Mouse (Mus musculus): ENCODE results near the gene Naa35.

The Naa35 gene

DNA sequence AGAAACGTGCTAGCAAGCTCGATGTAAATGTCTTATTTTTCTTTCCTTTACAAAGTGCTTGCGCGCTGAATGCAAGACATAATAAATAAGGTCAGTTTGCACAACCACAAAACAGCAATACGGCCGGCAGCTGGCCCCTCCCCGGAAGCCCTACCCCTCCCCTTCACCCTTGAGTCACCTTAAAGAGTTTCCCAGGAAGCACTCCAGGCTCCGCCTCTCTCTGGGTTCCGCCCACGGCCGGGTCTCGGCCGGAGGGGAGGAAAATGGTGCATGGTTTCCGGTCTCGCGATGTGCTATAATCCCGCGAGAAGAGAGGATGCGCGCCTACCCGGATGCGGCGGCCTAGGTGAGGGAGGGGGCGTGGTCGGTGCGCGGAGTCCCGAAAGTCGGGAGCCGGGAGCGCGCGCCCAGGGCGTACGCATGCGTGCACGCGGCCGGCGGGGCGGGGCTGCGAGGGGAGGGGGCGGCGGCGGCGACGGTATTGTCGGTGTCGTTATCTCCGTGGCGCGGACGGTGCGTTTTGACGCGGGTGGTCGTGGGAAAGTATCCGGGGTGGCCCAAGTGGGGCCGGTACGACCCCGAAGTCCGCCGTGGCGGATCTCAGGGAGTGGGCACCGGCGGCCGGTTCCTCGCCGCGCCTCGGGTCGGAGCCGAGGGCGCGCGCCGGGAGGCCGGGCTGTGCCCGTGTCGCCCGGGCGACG, at the start of gene Naa35, which contains the start of gene Agtpbp1:
Gene Naa35, plus strand, starts transcription at position 313 of the 701 bp plus-strand sequence.
Gene Agtpbp1, minus strand, starts transcription at position 281 of the 701 bp plus-strand sequence.
- peak; percentile 100 for DNase-seq (ENCODE audit: low read depth)

- no peak for DNase-seq (ENCODE audit: low read depth)
Observed at GRCm38 (mm10) chr13:59535746-59536145, 49.3 kb upstream of the Naa35 start.

- no peak for DNase-seq (ENCODE audit: low read depth)
Observed at GRCm38 (mm10) chr13:59536631-59537030, 48.4 kb upstream of the Naa35 start.

DNA sequence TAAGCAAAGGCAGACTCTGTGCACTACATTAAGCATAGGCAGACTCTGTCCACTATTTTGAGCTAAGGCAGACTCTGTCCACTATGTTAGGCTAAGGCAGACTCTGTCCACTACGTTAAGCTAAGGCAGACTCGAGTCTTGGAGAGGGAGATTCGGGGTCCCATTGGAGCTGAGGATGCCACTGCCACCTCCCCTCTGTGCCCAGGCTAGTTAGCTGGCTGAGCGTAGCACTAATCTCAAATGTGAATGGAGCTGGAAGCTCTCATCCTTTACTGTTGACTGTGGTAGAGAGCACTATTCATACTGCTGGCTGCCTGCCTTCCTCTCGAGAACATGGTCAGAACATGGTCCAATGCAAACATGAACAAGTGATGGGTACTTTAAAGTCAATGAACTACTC, 46.4 kb upstream of the Naa35 start:
- no peak for DNase-seq (ENCODE audit: low read depth)

DNA sequence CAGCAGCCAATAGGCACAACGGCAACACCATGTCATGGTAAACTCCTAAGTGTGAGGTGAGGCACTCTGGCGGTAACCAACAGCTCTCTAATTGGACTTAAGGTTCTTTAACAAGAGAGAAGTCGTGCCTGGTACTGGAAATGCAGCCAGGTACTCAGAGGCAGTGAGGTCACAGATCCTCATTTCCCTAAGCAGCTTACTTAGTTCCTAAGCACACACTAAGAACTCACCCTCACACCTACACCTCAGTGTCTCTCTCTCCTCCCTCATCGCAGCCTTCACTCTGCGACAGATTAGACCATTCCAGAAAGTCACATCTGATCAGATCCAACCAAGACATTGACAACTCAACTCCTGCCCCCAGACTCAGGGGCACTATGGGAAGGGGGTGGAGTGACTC, 45.0 kb upstream of the Naa35 start:
- DNase-seq (ENCODE audit: low read depth), result no peak

- DNase-seq (ENCODE audit: low read depth), result no peak
Observed at GRCm38 (mm10) chr13:59542411-59542810, 42.6 kb upstream of the Naa35 start.

- no peak for DNase-seq (ENCODE audit: low read depth)
Observed at GRCm38 (mm10) chr13:59547091-59547490, 38.0 kb upstream of the Naa35 start.

- DNase-seq (ENCODE audit: low read depth), result no peak
Observed at GRCm38 (mm10) chr13:59547716-59548115, 37.3 kb upstream of the Naa35 start.

DNA sequence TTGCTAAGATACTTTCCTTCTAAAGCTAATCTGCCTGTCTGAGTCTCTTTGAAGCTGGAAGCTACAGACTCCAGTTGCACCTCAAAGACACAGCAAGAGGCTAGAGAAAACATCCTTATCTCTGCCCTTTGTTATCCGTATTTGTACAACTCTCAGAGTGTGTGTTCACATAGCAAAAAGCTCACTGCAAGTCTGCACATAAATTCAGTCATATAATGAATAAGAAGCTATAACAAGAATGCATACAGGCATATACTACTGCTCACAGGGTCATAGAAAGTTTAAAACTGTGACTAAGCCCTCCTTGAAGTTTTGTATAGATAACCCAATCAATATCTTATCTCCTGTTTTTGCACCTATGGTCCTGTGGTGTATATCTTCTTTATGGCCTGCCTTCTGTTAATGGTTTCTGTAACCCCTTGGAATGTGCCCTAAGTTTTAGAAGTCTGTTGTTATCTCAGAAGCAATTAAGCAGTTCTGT, 35.7 kb upstream of the Naa35 start:
- peak; percentile 21 for DNase-seq (ENCODE audit: low read depth)

DNA sequence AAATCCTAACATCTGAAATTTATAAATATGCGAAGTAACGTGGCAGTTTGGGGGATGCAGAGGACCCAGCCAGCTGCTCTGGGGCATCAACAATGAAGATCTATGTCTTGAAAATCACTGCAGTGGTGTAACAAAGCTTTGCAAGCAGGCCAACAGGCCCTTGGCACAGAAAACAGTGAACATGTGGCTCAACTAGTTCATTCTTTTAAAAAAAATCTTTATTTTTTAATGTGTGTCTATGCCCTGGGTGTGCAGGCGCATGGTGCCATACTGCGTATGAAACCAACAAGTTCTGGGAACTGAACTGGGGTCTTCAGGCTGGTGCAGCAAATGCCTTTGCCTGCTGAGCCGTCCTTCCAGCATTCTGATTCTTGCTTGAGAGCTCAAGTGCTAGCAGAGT, 32.8 kb upstream of the Naa35 start:
- no peak for DNase-seq (ENCODE audit: low read depth)

- no peak for DNase-seq (ENCODE audit: low read depth)
Observed at GRCm38 (mm10) chr13:59552751-59553150, 32.3 kb upstream of the Naa35 start.

- no peak for DNase-seq (ENCODE audit: low read depth)
Observed at GRCm38 (mm10) chr13:59554772-59555505, 30.1 kb upstream of the Naa35 start.

- DNase-seq (ENCODE audit: low read depth), result no peak
Observed at GRCm38 (mm10) chr13:59555613-59556192, 29.4 kb upstream of the Naa35 start.

DNA sequence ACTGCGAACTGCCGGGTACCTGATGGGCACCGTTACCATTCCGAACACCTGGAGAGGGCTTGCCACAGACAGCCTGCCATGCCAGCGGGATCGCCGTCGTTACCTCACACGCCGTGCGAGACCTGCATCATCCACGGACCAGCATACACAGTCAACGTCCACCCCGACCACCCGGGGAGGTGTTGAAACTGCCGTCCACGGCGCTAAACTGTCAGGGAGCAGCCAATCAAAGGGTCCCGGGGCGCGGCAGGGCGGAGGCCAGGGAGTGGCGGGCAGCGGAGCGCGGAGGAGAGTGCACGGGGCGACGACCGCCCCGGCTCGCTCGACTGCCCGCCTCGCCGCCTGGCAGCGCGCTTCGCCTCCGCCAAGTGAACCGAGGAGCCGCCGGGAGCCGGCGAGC, 28.4 kb upstream of the Naa35 start:
- DNase-seq (ENCODE audit: low read depth), result peak; percentile 58

DNA sequence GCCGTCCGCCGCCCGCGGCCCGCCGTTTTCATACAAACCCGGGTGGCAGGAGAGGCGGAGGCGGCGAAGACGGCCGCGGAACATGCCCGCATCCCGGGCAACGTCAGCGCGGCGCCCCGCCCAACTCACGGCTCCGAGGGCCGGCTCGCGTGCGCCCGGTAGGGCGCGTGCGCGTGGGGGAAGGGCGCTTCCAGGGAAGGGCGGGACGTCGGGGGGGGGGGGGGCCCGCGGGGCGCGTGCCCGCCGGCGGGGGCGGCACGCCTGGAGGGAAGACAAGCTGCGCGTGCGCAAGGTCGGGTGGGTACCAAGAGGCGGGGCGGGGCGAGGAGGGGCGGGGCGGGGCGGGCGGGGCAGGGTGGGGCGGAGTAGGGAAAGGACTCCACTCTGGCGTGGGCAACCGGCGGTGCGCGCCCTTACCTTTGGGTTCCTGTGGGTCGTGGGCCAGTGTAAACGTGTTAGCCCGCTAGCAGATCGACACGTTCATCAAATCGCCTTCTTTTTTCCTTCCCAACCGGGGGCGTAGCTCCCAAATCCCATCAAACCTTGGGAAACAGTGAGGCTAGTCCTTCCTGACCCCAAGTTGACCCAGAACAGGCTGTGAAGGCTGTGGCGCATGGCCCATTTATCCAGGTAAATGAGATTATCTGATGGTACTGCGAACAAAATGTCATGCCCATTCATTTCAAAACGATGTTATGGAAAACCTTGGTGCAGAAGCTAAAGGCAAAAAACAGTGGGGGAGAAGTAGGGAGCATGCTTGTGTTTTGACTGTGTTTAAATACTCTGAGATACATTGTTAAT, 27.7 kb upstream of the Naa35 start:
- DNase-seq (ENCODE audit: low read depth), result peak; percentile 92

DNA sequence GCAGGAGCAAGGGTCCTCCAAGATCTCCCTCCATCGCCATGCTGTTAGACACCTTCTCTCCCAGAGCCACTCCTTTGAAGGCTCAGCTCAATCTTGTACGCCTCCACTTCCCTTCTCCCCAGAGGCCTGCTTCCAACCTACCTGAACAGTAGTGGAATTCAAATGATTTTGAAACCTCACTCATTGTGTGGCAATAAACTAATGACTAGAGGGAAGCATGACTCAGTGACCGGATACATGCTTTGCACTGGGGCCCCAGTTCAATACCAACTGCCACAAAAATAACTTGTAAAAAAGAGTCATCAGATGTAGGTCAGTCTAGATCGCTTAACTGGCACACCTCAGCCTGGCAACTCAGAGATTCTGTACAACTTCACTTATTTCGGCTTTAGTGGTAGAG, 26.3 kb upstream of the Naa35 start:
- DNase-seq (ENCODE audit: low read depth), result no peak

DNA sequence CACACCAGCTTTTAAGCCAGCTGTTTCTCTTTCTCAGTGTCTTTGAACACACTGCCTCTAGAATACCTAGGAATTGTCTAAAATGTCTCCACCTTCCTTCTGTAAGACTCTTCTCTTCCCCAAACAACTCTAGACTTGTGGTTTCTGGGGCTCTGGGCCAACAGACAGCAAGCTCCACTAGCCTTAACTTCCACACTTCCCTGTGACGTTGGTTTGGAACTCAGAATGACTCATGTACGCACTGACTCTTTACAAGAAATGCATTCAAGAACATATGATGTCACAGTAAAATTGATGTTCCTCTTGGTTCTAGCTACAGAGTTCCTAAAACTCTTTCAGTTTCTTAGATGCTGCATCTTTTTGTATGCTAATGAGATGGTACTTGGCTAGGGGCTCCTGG, 22.6 kb upstream of the Naa35 start:
- no peak for DNase-seq (ENCODE audit: low read depth)

DNA sequence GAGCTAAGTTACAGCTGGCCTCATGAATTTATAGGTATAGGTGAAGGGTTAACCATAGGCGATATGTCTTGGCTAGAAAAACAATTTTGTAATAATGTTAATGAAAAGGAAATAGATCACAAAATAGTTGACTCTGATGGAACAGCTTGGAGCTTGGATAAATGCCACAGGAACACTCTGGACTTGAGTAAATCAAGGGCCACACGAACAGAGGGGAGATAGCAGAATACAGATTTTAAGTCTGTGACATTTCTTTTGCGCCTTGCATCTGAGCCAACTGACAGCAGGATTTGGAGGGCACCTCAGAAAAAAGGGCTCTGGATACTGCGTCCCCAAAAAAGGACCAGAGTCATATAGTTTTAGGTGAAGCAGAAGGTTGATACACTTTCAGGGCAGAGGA, 20.6 kb upstream of the Naa35 start:
- no peak for DNase-seq (ENCODE audit: low read depth)

GRCm38 (mm10) chr13:59564923-59565322, 20.1 kb upstream of the Naa35 start:
- DNase-seq (ENCODE audit: low read depth), result no peak

DNA sequence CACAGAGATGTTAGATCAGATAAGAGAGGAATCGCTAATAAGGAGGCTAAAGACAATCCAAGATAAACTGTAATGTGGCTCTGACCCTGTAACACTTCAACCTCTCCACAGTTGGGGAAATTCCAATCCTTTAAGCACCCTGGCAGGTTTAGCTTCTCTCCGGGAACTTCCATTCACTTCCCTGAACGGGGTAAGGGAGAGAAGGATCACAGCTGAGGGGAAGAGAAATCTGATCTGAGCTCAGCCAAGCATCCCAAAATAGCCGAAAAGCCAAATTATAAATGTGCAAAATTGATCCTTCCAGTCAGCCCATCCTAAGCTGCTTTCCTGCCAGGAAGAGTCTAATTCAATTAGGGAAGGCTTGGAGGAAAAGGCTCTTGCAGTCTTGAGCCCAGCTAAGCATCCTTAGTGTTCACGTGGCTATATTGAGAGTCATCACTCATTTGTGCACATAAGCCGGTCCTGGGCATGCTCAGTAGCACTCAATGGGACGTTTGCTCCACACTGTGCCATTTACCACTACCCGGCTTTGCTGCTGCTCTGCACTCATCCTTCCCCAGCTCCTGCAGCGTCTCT, 19.0 kb upstream of the Naa35 start:
- DNase-seq (ENCODE audit: low read depth), result no peak

DNA sequence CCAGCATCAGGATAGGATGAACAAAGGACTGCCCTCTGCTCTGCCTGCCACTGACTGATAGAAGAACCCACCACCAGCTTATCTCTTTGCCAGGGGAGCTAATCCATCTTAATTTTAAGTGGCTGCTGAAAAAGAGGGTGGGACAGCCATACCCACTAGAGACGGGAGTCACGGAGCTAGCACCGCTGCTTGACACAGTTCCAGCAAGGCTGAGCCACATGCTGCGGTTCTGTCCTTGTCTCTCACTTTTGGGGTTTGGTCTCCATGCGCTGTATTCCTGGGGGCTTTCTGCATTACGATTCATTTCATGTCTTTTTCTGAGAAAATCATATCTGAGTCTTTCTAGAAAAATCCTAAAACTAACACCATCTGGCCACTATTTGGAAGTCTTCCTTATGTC, 14.0 kb upstream of the Naa35 start:
- DNase-seq (ENCODE audit: low read depth), result no peak

DNA sequence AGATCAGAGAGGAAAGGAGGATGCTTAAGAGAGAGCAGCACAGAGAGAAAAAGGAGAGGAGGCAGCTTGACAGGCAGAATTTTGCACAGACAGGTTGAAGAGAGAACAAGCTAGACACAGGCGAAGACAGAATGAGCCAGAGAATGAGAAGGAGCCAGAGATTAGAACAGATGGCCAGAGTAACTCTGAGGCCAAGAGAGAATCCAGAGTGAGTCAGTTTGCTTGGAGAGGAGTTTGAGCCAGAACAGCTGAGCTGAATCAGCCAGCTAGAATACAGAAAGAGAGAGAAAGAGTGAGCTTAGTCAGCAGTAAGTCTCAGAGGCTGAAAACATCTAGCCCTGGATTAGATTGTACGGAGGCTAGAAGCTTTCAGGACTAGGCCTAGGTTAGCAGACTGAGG, 12.5 kb upstream of the Naa35 start:
- no peak for DNase-seq (ENCODE audit: low read depth)
